ENCODE assay signal across 8 mouse cellular contexts in the genomic region with DNA sequence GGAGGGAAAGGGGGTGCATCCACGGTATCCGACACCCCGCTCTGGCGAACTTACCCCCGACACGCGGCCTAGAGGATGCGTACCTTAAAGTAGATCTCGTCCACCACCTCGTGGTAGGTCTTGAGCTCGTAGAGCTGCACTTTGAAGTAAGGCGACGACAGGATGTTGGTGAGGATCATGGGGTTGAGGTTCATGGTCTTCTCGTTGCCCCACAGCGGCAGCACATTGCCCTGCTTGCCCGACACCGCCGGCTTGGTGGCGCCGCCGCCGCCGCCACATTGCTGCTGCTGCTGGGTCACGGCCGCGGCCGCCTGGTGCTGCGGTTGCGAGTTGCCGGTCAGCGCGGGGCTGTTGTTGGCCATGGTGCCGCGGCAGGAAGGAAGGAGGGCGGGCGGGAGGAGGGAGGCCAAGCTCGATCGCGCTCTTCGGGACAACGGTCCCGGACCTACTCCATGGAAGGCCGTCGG. TPM values are rescaled to one million over a fixed set of nuclear protein-coding genes. Genes with fewer than 3 reads are reported as not detected.
A peak's percentile ranks its signal among the peaks of the same experiment; 100 is the strongest.
DNase-seq lines count a peak whose midpoint lies in the region; ATAC-seq and TF ChIP-seq lines count a peak whose summit lies in the region.

No protein-coding gene starts in this region.

- H3K27me3 ChIP-seq in C2C12 (ENCODE audit: control insufficient read depth, insufficient read depth, insufficient read length): no peaks in the 10 kb centered on the region
- no peaks in the 10 kb centered on the region for H3K27me3 ChIP-seq in erythroblast, embryonic 14.5 days (ENCODE audit: control insufficient read depth)
- no peaks in the 10 kb centered on the region for H3K27me3 ChIP-seq in heart, embryonic 13.5 days (replicated peaks)
- no peaks in the 10 kb centered on the region for H3K27me3 ChIP-seq in neural tube, embryonic 15.5 days (replicated peaks)

- peak overlapping the region; percentile 97 for H3K4me3 ChIP-seq in C2C12 (ENCODE audit: insufficient read depth, poor library complexity, severe bottlenecking)
- peak overlapping the region; percentile 87 for H3K4me3 ChIP-seq in erythroblast, embryonic 14.5 days (replicated peaks)
- H3K4me3 ChIP-seq in heart, embryonic 13.5 days: peak overlapping the region; percentile 96
- H3K4me3 ChIP-seq in neural tube, embryonic 15.5 days (replicated peaks): peak overlapping the region; percentile 94

- H3K9me3 ChIP-seq in erythroblast, embryonic 14.5 days (ENCODE audit: control insufficient read depth, low read length): no peaks in the 10 kb centered on the region; the same call in 1 of the 2 replicates
- no peaks in the 10 kb centered on the region for H3K9me3 ChIP-seq in heart, embryonic 13.5 days
- H3K9me3 ChIP-seq in neural tube, embryonic 15.5 days (replicated peaks): no peaks in the 10 kb centered on the region

- H3K79me2 ChIP-seq in C2C12 (ENCODE audit: control insufficient read depth, insufficient read depth): peaks cover 64% of the 10 kb centered on the region

- H3K36me3 ChIP-seq in C2C12 (ENCODE audit: control insufficient read depth, insufficient read depth): peaks cover 40% of the 10 kb centered on the region
- H3K36me3 ChIP-seq in erythroblast, embryonic 14.5 days (ENCODE audit: control insufficient read depth): peaks cover 34% of the 10 kb centered on the region
- peaks cover 27% of the 10 kb centered on the region for H3K36me3 ChIP-seq in heart, embryonic 13.5 days
- H3K36me3 ChIP-seq in neural tube, embryonic 15.5 days: 0 out of 2 replicates have a peak, but pooled peaks cover 4% of the 10 kb centered on the region

- ATAC-seq in heart, embryonic 13.5 days (ENCODE audit: extremely low read depth, insufficient number of reproducible peaks, low FRiP score, low TSS enrichment): peak; percentile 72
- ATAC-seq in neural tube, embryonic 15.5 days (ENCODE audit: low FRiP score): peak; percentile 86

- H3ac ChIP-seq in C2C12 (ENCODE audit: control insufficient read depth, insufficient read length, low read depth): peak overlapping the region; percentile 90

- under 1% methylated on average over 42 of the region's 44 CpGs for WGBS in heart, embryonic 13.5 days
- WGBS in neural tube, embryonic 15.5 days: under 1% methylated on average over 39 of the region's 44 CpGs

- H3K79me3 ChIP-seq in C2C12 (ENCODE audit: low read depth): peaks cover 45% of the 10 kb centered on the region

- H3K9ac ChIP-seq in heart, embryonic 13.5 days: peak overlapping the region; percentile 97
- H3K9ac ChIP-seq in neural tube, embryonic 15.5 days (replicated peaks): peak overlapping the region; percentile 89

- TF ChIP-seq CTCF in C2C12 (IDR thresholded peaks at IDR 0.05; ENCODE audit: control insufficient read depth, insufficient read depth, insufficient read length): peak; percentile 43

- peak; percentile 64 to 75 for DNase-seq in adrenal gland, postnatal 36 days
- DNase-seq in kidney, postnatal 25 days: peak; percentile 57 to 76
- DNase-seq in lung, adult 18-20 months: peak; percentile 68 to 71
- peak; percentile 76 to 88 for DNase-seq in thymus, adult 18-20 months

- peak overlapping the region; percentile 99 for H3K4me2 ChIP-seq in heart, embryonic 13.5 days
- H3K4me2 ChIP-seq in neural tube, embryonic 15.5 days: peak overlapping the region; percentile 96

- H3K27ac ChIP-seq in heart, embryonic 13.5 days (replicated peaks): peak overlapping the region; percentile 99
- peak overlapping the region; percentile 97 for H3K27ac ChIP-seq in neural tube, embryonic 15.5 days (replicated peaks)

- H3K4me1 ChIP-seq in erythroblast, embryonic 14.5 days (ENCODE audit: control insufficient read depth): peaks cover 24% of the 10 kb centered on the region
- peaks cover 15% of the 10 kb centered on the region for H3K4me1 ChIP-seq in heart, embryonic 13.5 days
- H3K4me1 ChIP-seq in neural tube, embryonic 15.5 days: peaks cover 19% of the 10 kb centered on the region

TF ChIP-seq in C2C12, 6 proteins besides CTCF, POLR2A, EP300 and RAD21:
- no peak for TF ChIP-seq USF1 (IDR thresholded peaks at IDR 0.05; ENCODE audit: low read depth)
- no peak for TF ChIP-seq FOSL1 (IDR thresholded peaks at IDR 0.05; ENCODE audit: insufficient read depth, low read length, poor library complexity, severe bottlenecking)
- no peak for TF ChIP-seq MYOG (IDR thresholded peaks at IDR 0.05; ENCODE audit: control insufficient read depth, extremely low read depth, insufficient read length)
- no peak for TF ChIP-seq MYOD1 (IDR thresholded peaks at IDR 0.05; ENCODE audit: control insufficient read depth, insufficient read length, low read depth)
- no peak for TF ChIP-seq CEBPB (IDR thresholded peaks at IDR 0.05; ENCODE audit: low read depth)
- no peak for TF ChIP-seq MAX (IDR thresholded peaks at IDR 0.05)
TF ChIP-seq in C2C12: peak in this region for 0.

RNA-seq across cellular contexts. Expression of a gene that starts 0.4 kb away (rescaled TPM):
- polyA plus RNA-seq in C2C12 (2012; fragmentation: generic; extraction: Trizol): 19.5 TPM
- total RNA-seq in adrenal gland, postnatal 36 days (2021): 10 to 100 TPM; 42.2 to 64.7 TPM
- polyA plus RNA-seq in erythroblast, embryonic 14.5 days (2012): 6.5 and 6.8 TPM in 2 replicates
- polyA plus RNA-seq in heart, embryonic 13.5 days (2015; fragmentation: Nextera tagmentation; extraction: Ambion mirVana): 49.0 and 49.1 TPM in 2 replicates
- polyA plus RNA-seq in neural tube, embryonic 15.5 days (2015; fragmentation: Nextera tagmentation; extraction: Ambion mirVana): 50.4 and 55.3 TPM in 2 replicates

RNA-seq across cellular contexts. Expression of a gene that starts 21.3 kb away (rescaled TPM):
- 0.01 TPM for polyA plus RNA-seq in C2C12 (2012; fragmentation: generic; extraction: Trizol)
- total RNA-seq in adrenal gland, postnatal 36 days (2021): under 1 TPM; 0.17 to 0.40 TPM
- polyA plus RNA-seq in erythroblast, embryonic 14.5 days (2012): 0.01 TPM in 1 of 2 replicates, not detected in the other
- polyA plus RNA-seq in heart, embryonic 13.5 days (2015; fragmentation: Nextera tagmentation; extraction: Ambion mirVana): 0.13 and 0.25 TPM in 2 replicates
- polyA plus RNA-seq in neural tube, embryonic 15.5 days (2015; fragmentation: Nextera tagmentation; extraction: Ambion mirVana): 0.04 and 0.38 TPM in 2 replicates

RNA-seq across cellular contexts. Expression of a gene that starts 28.6 kb away (rescaled TPM):
- 0.15 TPM for polyA plus RNA-seq in C2C12 (2012; fragmentation: generic; extraction: Trizol)
- total RNA-seq in adrenal gland, postnatal 36 days (2021): not detected
- not detected in 2 replicates for polyA plus RNA-seq in erythroblast, embryonic 14.5 days (2012)
- 0.29 TPM in 1 of 2 replicates, not detected in the other for polyA plus RNA-seq in heart, embryonic 13.5 days (2015; fragmentation: Nextera tagmentation; extraction: Ambion mirVana)
- 2.3 and 2.9 TPM in 2 replicates for polyA plus RNA-seq in neural tube, embryonic 15.5 days (2015; fragmentation: Nextera tagmentation; extraction: Ambion mirVana)

RNA-seq across cellular contexts. Expression of a gene that starts 29.1 kb away (rescaled TPM):
- not detected for polyA plus RNA-seq in C2C12 (2012; fragmentation: generic; extraction: Trizol)
- not detected for total RNA-seq in adrenal gland, postnatal 36 days (2021)
- not detected in 2 replicates for polyA plus RNA-seq in erythroblast, embryonic 14.5 days (2012)
- not detected in 2 replicates for polyA plus RNA-seq in heart, embryonic 13.5 days (2015; fragmentation: Nextera tagmentation; extraction: Ambion mirVana)
- polyA plus RNA-seq in neural tube, embryonic 15.5 days (2015; fragmentation: Nextera tagmentation; extraction: Ambion mirVana): not detected in 2 replicates

Comparison
In these comparisons a context has a peak if more than half of its experiments do, and no peak if none do; other contexts are left out.
1. Peak in every context shown above with its lines: DNase-seq, ATAC-seq, H3K4me3 ChIP-seq and H3K27ac ChIP-seq.